Mouse (Mus musculus) heart, adult 2 months (tissue): ENCODE measurements around the gene Vps26c. TPM values are rescaled to one million over a fixed set of nuclear protein-coding genes. Genes with fewer than 3 reads are reported as not detected.
A peak's percentile ranks its signal among the peaks of the same experiment; 100 is the strongest.

Experiments
- DNase-seq, 2 experiments: peaks; one replicate each; pipeline ENCODE4 v3.0.0; 2021
- H3K27ac ChIP-seq: fragments of 200-600 bp; 2 replicates; pipeline ENCODE4 v1.8.1; 2022
- H3K27me3 ChIP-seq: fragments of 200-500 bp; 2 replicates; pipeline ENCODE4 v1.6.1; 2012; ENCODE audit warnings: mild to moderate bottlenecking, low read length, inconsistent platforms, mixed read lengths; ENCODE audit not compliant: control insufficient read depth, insufficient read depth
- H3K36me3 ChIP-seq: fragments of 200-500 bp; 2 replicates; pipeline ENCODE4 v1.6.1; 2012; ENCODE audit warnings: low read length, inconsistent platforms; ENCODE audit not compliant: control insufficient read depth, insufficient read depth
- H3K4me1 ChIP-seq: fragments of 200-500 bp; 2 replicates; pipeline ENCODE4 v1.6.1; 2011; ENCODE audit warnings: low read length; ENCODE audit not compliant: control insufficient read depth, insufficient read depth
- H3K4me3 ChIP-seq: fragments of 200-600 bp; 2 replicates; pipeline ENCODE4 v1.8.1; 2022
- H3K79me2 ChIP-seq: fragments of 200-500 bp; replicated peaks from 2 replicates; pipeline ENCODE4 v1.6.1; 2012; ENCODE audit warnings: mild to moderate bottlenecking, inconsistent platforms, low read length, moderate library complexity, mixed read lengths; ENCODE audit not compliant: control insufficient read depth, insufficient read depth
- H3K9ac ChIP-seq: fragments of 200-500 bp; 2 replicates; pipeline ENCODE4 v1.6.1; 2012; ENCODE audit warnings: low read depth, mild to moderate bottlenecking, control low read depth, inconsistent platforms, low read length, mixed read lengths
- CTCF ChIP-seq: fragments of 200-600 bp; IDR thresholded peaks from 2 replicates; pipeline ENCODE4 v1.8.1; 2022; ENCODE audit warnings: antibody characterized with exemption, mild to moderate bottlenecking, moderate library complexity
- EP300 ChIP-seq: fragments of 200-500 bp; IDR thresholded peaks from 2 replicates; pipeline ENCODE4 v1.6.1; 2011; ENCODE audit warnings: low read depth, low read length, control low read depth; ENCODE audit not compliant: insufficient read depth
- POLR2A ChIP-seq: fragments of 200-500 bp; IDR thresholded peaks from 2 replicates; pipeline ENCODE4 v1.6.1; 2011; ENCODE audit warnings: mild to moderate bottlenecking, low read depth, low read length, control low read depth; ENCODE audit not compliant: insufficient read depth
- WGBS: fragments of 180-500 bp; shearing (Covaris S2); methylation state at CpG from one replicate; pipeline ENCODE4 v1.1.7; 2018; 5-methylcytosine and 5-hydroxymethylcytosine counted together
- intact Hi-C: fragments of 180-260 bp; cut with DNase I; formaldehyde crosslinking; loops from one replicate; pipeline ENCODE4 v1.15.1; 2025
- polyA plus RNA-seq: library from polyadenylated mRNA; depleted of rRNA; stranded (reverse); fragments of >200 nt; gene quantifications from 2 replicates; pipeline ENCODE4 v1.2.3, GENCODE M21; 2012
- total RNA-seq, 2 experiments: library from RNA; stranded (reverse); gene quantifications; 2 replicates each; pipeline ENCODE4 v1.2.3; 2021

Gene Vps26c
- total and polyA plus RNA-seq, 3 experiments: 21.8 to 25.7 (median 22.1) TPM

GRCm38 (mm10) chr16:94542898-94543297, 16.3 kb upstream of the Vps26c start:
- 94% methylated on average over 8 of the region's 8 CpGs for WGBS
- Histone ChIP-seq H3K4me3 (no peak overlapping the region), H3K9ac (no peak overlapping the region), H3K36me3 (no peaks in the 10 kb centered on the region), H3K27ac (no peak overlapping the region), H3K4me1 (peaks cover 3% of the 10 kb centered on the region), H3K79me2 (no peaks in the 10 kb centered on the region), H3K27me3 (no peaks in the 10 kb centered on the region)
- no peak for DNase-seq
- intact Hi-C loops: no loop called here
- TF ChIP-seq EP300 (no peak), POLR2A (no peak)

GRCm38 (mm10) chr16:94540140-94540539, 13.5 kb upstream of the Vps26c start:
- 93% methylated on average over 9 of the region's 9 CpGs for WGBS
- Histone ChIP-seq H3K79me2 (no peaks in the 10 kb centered on the region), H3K4me1 (peaks cover 10% of the 10 kb centered on the region), H3K27me3 (no peaks in the 10 kb centered on the region), H3K9ac (no peak overlapping the region), H3K36me3 (peaks cover 4% of the 10 kb centered on the region; the same call in 1 of the 2 replicates), H3K4me3 (no peak overlapping the region), H3K27ac (no peak overlapping the region)
- intact Hi-C loops: no loop called here
- no peak for DNase-seq
- TF ChIP-seq CTCF: no peak
- TF ChIP-seq POLR2A: no peak
- no peak for TF ChIP-seq EP300

GRCm38 (mm10) chr16:94537159-94537527, 10.5 kb upstream of the Vps26c start:
- no peaks in the 10 kb centered on the region for H3K79me2 ChIP-seq
- H3K4me1 ChIP-seq: peaks cover 9% of the 10 kb centered on the region
- H3K4me3 ChIP-seq: peak overlapping the region; percentile 26
- peak overlapping the region; percentile 83 for H3K27ac ChIP-seq
- intact Hi-C loops: no loop called here
- peak; percentile 62 to 70 for DNase-seq
- peak overlapping the region; percentile 39 for H3K9ac ChIP-seq
- 15% methylated on average over 9 of the region's 9 CpGs for WGBS
- no peaks in the 10 kb centered on the region for H3K27me3 ChIP-seq
- peaks cover 4% of the 10 kb centered on the region; the same call in 1 of the 2 replicates for H3K36me3 ChIP-seq
- TF ChIP-seq POLR2A (no peak), EP300 (no peak), CTCF (no peak)

GRCm38 (mm10) chr16:94536417-94537158, 10.0 kb upstream of the Vps26c start:
- peak overlapping the region; percentile 26 for H3K4me3 ChIP-seq
- WGBS: 56% methylated on average over 7 of the region's 7 CpGs
- 0 out of 2 replicates have a peak overlapping the region, but pooled peaks have one; percentile 11 for H3K9ac ChIP-seq
- no peaks in the 10 kb centered on the region for H3K79me2 ChIP-seq
- intact Hi-C loops: no loop called here
- peaks cover 9% of the 10 kb centered on the region for H3K4me1 ChIP-seq
- peak overlapping the region; percentile 83 for H3K27ac ChIP-seq
- peaks cover 4% of the 10 kb centered on the region; the same call in 1 of the 2 replicates for H3K36me3 ChIP-seq
- peak; percentile 66 to 80 for DNase-seq
- TF ChIP-seq CTCF: no peak
- TF ChIP-seq POLR2A: no peak
- no peaks in the 10 kb centered on the region for H3K27me3 ChIP-seq

GRCm38 (mm10) chr16:94535716-94536115, 9.1 kb upstream of the Vps26c start:
- Histone ChIP-seq H3K36me3 (peaks cover 4% of the 10 kb centered on the region; the same call in 1 of the 2 replicates), H3K4me3 (no peak overlapping the region), H3K27me3 (no peaks in the 10 kb centered on the region), H3K79me2 (no peaks in the 10 kb centered on the region), H3K27ac (peak overlapping the region; percentile 83; the same call in 1 of the 2 replicates), H3K4me1 (peaks cover 9% of the 10 kb centered on the region), H3K9ac (no peak overlapping the region)
- no peak for TF ChIP-seq CTCF
- no peak for TF ChIP-seq POLR2A
- no peak for TF ChIP-seq EP300
- intact Hi-C loops: no loop called here
- WGBS: 73% methylated on average over 5 of the region's 5 CpGs
- no peak for DNase-seq

GRCm38 (mm10) chr16:94533679-94534078, 7.0 kb upstream of the Vps26c start:
- DNase-seq: no peak
- Histone ChIP-seq H3K27me3 (no peaks in the 10 kb centered on the region), H3K4me3 (no peak overlapping the region), H3K4me1 (peaks cover 9% of the 10 kb centered on the region), H3K36me3 (peaks cover 4% of the 10 kb centered on the region; the same call in 1 of the 2 replicates), H3K9ac (no peak overlapping the region), H3K27ac (no peak overlapping the region), H3K79me2 (no peaks in the 10 kb centered on the region)
- TF ChIP-seq POLR2A: no peak
- TF ChIP-seq EP300: no peak
- TF ChIP-seq CTCF: no peak
- intact Hi-C loops: no loop called here
- WGBS: 28% methylated on average over 6 of the region's 6 CpGs
